Mouse (Mus musculus): ENCODE measurements at regions not wholly inside any gene's neighbourhood (a gene's known extent, or its start where the extent isn't known, plus 50 kb on each side); places are given as distances from the start of the nearest gene placed in this dataset.

GRCm38 (mm10) chr12:16124906-16125305, 308.2 kb upstream of the Trib2 start:
- Histone ChIP-seq H3K9me3 (ENCODE audit: control insufficient read depth, insufficient read depth, low read depth, low read length) (no peaks in the 10 kb centered on the region), H3K9ac (ENCODE audit: insufficient read depth, low read depth, low read length, poor library complexity, severe bottlenecking) (no peak overlapping the region), H3K36me3 (ENCODE audit: control insufficient read depth, insufficient read depth, low read length, poor library complexity, severe bottlenecking) (no peaks in the 10 kb centered on the region), H3K27ac (ENCODE audit: insufficient read depth, low read depth, low read length, poor library complexity, severe bottlenecking) (no peak overlapping the region), H3K4me1 (ENCODE audit: control insufficient read depth in 2 of 2, insufficient read depth in 2 of 2, low read length in 2 of 2, poor library complexity in 1 of 2) (no peaks in the 10 kb centered on the region), H3K4me3 (ENCODE audit: insufficient read depth in 1 of 2, low read depth in 1 of 2, low read length in 2 of 2, poor library complexity in 1 of 2, severe bottlenecking in 1 of 2) (no peak overlapping the region)
- no peak for DNase-seq (ENCODE audit: low read depth, low spot score)
- no peak for TF ChIP-seq ZNF384 (IDR thresholded peaks at IDR 0.05; ENCODE audit: low read depth, low read length)
- TF ChIP-seq MAFK (IDR thresholded peaks at IDR 0.05; ENCODE audit: insufficient read depth, low read depth, low read length): no peak
- no peak for TF ChIP-seq CHD2 (IDR thresholded peaks at IDR 0.05; ENCODE audit: low read depth, low read length)
- TF ChIP-seq HCFC1 (IDR thresholded peaks at IDR 0.05; ENCODE audit: borderline replicate concordance, insufficient read depth, low read length): no peak
- no peak for TF ChIP-seq ZC3H11A (IDR thresholded peaks at IDR 0.05; ENCODE audit: borderline replicate concordance, low read depth, low read length)
- in situ Hi-C loops (cut with MboI; ENCODE audit: low sequenced_read_pairs in 2 of 2, unreplicated experiment in 2 of 2): no loop called here

- no peak overlapping the region for H3K27ac ChIP-seq (ENCODE audit: insufficient read depth, low read depth, low read length, poor library complexity, severe bottlenecking)
- H3K4me3 ChIP-seq (ENCODE audit: insufficient read depth in 1 of 2, low read depth in 1 of 2, low read length in 2 of 2, poor library complexity in 1 of 2, severe bottlenecking in 1 of 2): no peak overlapping the region
- in situ Hi-C loops (cut with MboI; ENCODE audit: low sequenced_read_pairs in 2 of 2, unreplicated experiment in 2 of 2): no loop called here
- TF ChIP-seq CHD2 (IDR thresholded peaks at IDR 0.05; ENCODE audit: low read depth, low read length): no peak
- no peak for TF ChIP-seq ZNF384 (IDR thresholded peaks at IDR 0.05; ENCODE audit: low read depth, low read length)
- TF ChIP-seq HCFC1 (IDR thresholded peaks at IDR 0.05; ENCODE audit: borderline replicate concordance, insufficient read depth, low read length): no peak
- no peak for TF ChIP-seq MAFK (IDR thresholded peaks at IDR 0.05; ENCODE audit: insufficient read depth, low read depth, low read length)
- no peak for TF ChIP-seq ZC3H11A (IDR thresholded peaks at IDR 0.05; ENCODE audit: borderline replicate concordance, low read depth, low read length)
- DNase-seq (ENCODE audit: low read depth, low spot score): no peak
- H3K9ac ChIP-seq (ENCODE audit: insufficient read depth, low read depth, low read length, poor library complexity, severe bottlenecking): no peak overlapping the region
- no peaks in the 10 kb centered on the region for H3K9me3 ChIP-seq (ENCODE audit: control insufficient read depth, insufficient read depth, low read depth, low read length)
- no peaks in the 10 kb centered on the region for H3K4me1 ChIP-seq (ENCODE audit: control insufficient read depth in 2 of 2, insufficient read depth in 2 of 2, low read length in 2 of 2, poor library complexity in 1 of 2)
- H3K36me3 ChIP-seq (ENCODE audit: control insufficient read depth, insufficient read depth, low read length, poor library complexity, severe bottlenecking): no peaks in the 10 kb centered on the region
Observed at GRCm38 (mm10) chr12:16122353-16123127, 305.8 kb upstream of the Trib2 start.

- TF ChIP-seq MAFK (IDR thresholded peaks at IDR 0.05; ENCODE audit: insufficient read depth, low read depth, low read length) (no peak), ZNF384 (IDR thresholded peaks at IDR 0.05; ENCODE audit: low read depth, low read length) (no peak), ZC3H11A (IDR thresholded peaks at IDR 0.05; ENCODE audit: borderline replicate concordance, low read depth, low read length) (no peak), HCFC1 (IDR thresholded peaks at IDR 0.05; ENCODE audit: borderline replicate concordance, insufficient read depth, low read length) (no peak), CHD2 (IDR thresholded peaks at IDR 0.05; ENCODE audit: low read depth, low read length) (no peak)
Observed at GRCm38 (mm10) chr12:16121787-16122186, 305.1 kb upstream of the Trib2 start.

GRCm38 (mm10) chr12:16118710-16119109, 302.0 kb upstream of the Trib2 start:
- in situ Hi-C loops (cut with MboI; ENCODE audit: low sequenced_read_pairs in 2 of 2, unreplicated experiment in 2 of 2): no loop called here
- H3K27ac ChIP-seq (ENCODE audit: insufficient read depth, low read depth, low read length, poor library complexity, severe bottlenecking): no peak overlapping the region
- H3K9me3 ChIP-seq (ENCODE audit: control insufficient read depth, insufficient read depth, low read depth, low read length): no peaks in the 10 kb centered on the region
- DNase-seq (ENCODE audit: low read depth, low spot score): no peak
- H3K9ac ChIP-seq (ENCODE audit: insufficient read depth, low read depth, low read length, poor library complexity, severe bottlenecking): no peak overlapping the region
- H3K36me3 ChIP-seq (ENCODE audit: control insufficient read depth, insufficient read depth, low read length, poor library complexity, severe bottlenecking): no peaks in the 10 kb centered on the region
- no peaks in the 10 kb centered on the region for H3K4me1 ChIP-seq (ENCODE audit: control insufficient read depth in 2 of 2, insufficient read depth in 2 of 2, low read length in 2 of 2, poor library complexity in 1 of 2)
- H3K4me3 ChIP-seq (ENCODE audit: insufficient read depth in 1 of 2, low read depth in 1 of 2, low read length in 2 of 2, poor library complexity in 1 of 2, severe bottlenecking in 1 of 2): no peak overlapping the region
- no peak for TF ChIP-seq HCFC1 (IDR thresholded peaks at IDR 0.05; ENCODE audit: borderline replicate concordance, insufficient read depth, low read length)
- no peak for TF ChIP-seq MAFK (IDR thresholded peaks at IDR 0.05; ENCODE audit: insufficient read depth, low read depth, low read length)
- TF ChIP-seq CHD2 (IDR thresholded peaks at IDR 0.05; ENCODE audit: low read depth, low read length): no peak
- TF ChIP-seq ZNF384 (IDR thresholded peaks at IDR 0.05; ENCODE audit: low read depth, low read length): no peak
- TF ChIP-seq ZC3H11A (IDR thresholded peaks at IDR 0.05; ENCODE audit: borderline replicate concordance, low read depth, low read length): no peak

More at GRCm38 (mm10) chr12:16121787-16122186, 305.1 kb upstream of the Trib2 start:
- Histone ChIP-seq H3K4me1 (ENCODE audit: control insufficient read depth in 2 of 2, insufficient read depth in 2 of 2, low read length in 2 of 2, poor library complexity in 1 of 2) (no peaks in the 10 kb centered on the region), H3K27ac (ENCODE audit: insufficient read depth, low read depth, low read length, poor library complexity, severe bottlenecking) (no peak overlapping the region), H3K9ac (ENCODE audit: insufficient read depth, low read depth, low read length, poor library complexity, severe bottlenecking) (no peak overlapping the region), H3K9me3 (ENCODE audit: control insufficient read depth, insufficient read depth, low read depth, low read length) (no peaks in the 10 kb centered on the region), H3K4me3 (ENCODE audit: insufficient read depth in 1 of 2, low read depth in 1 of 2, low read length in 2 of 2, poor library complexity in 1 of 2, severe bottlenecking in 1 of 2) (no peak overlapping the region), H3K36me3 (ENCODE audit: control insufficient read depth, insufficient read depth, low read length, poor library complexity, severe bottlenecking) (no peaks in the 10 kb centered on the region)
- in situ Hi-C loops (cut with MboI; ENCODE audit: low sequenced_read_pairs in 2 of 2, unreplicated experiment in 2 of 2): no loop called here
- DNase-seq (ENCODE audit: low read depth, low spot score): no peak

Data from ES-E14 (cell line).